Mouse (Mus musculus) MEL (cell line): Measurements from ENCODE around the gene Ints11. TPM values are rescaled to one million over a fixed set of nuclear protein-coding genes. Genes with fewer than 3 reads are reported as not detected.

Experiments used
- DNase-seq: peaks from one replicate; pipeline ENCODE4 v3.0.0; 2011; ENCODE audit warnings: low read depth, low spot score
- H3K27ac ChIP-seq: 2 replicates; pipeline ENCODE4 v1.5.1; 2012; ENCODE audit warnings: low read depth, mild to moderate bottlenecking, control low read depth, low read length, moderate library complexity; ENCODE audit not compliant: control insufficient read depth
- H3K27me3 ChIP-seq, 2 experiments: fragments of 150-350 bp in 1 of 2; sonication (generic) in 1 of 2; 2 replicates each; pipeline ENCODE4 v1.6.1; 2012; ENCODE audit warnings: low read length in 2 of 2, mild to moderate bottlenecking in 2 of 2, improper control_type of control experiment in 1 of 2, moderate library complexity in 1 of 2; ENCODE audit not compliant: insufficient read depth in 2 of 2, control insufficient read depth in 1 of 2
- H3K36me3 ChIP-seq, 2 experiments: 2 replicates each; pipeline ENCODE4 v1.6.1; 2012 to 2014; ENCODE audit warnings: low read length in 2 of 2, improper control_type of control experiment in 1 of 2, inconsistent platforms in 1 of 2, mild to moderate bottlenecking in 1 of 2; ENCODE audit not compliant: insufficient read depth in 2 of 2, control insufficient read depth in 1 of 2
- H3K4me1 ChIP-seq, 2 experiments: fragments of 150-350 bp in 1 of 2; sonication (generic) in 1 of 2; 2 replicates each; pipeline ENCODE4 v1.6.1; 2012; ENCODE audit warnings: low read length in 2 of 2, improper control_type of control experiment in 1 of 2, mild to moderate bottlenecking in 1 of 2; ENCODE audit not compliant: insufficient read depth in 2 of 2, control insufficient read depth in 1 of 2
- H3K4me3 ChIP-seq, 2 experiments: fragments of 150-350 bp in 1 of 2; sonication (generic) in 1 of 2; 2 replicates each; pipeline ENCODE4 v1.5.1; 2012; ENCODE audit warnings: low read depth in 2 of 2, low read length in 2 of 2, mild to moderate bottlenecking in 2 of 2, moderate library complexity in 2 of 2, control low read depth in 1 of 2, improper control_type of control experiment in 1 of 2; ENCODE audit not compliant: control insufficient read depth in 1 of 2, insufficient read depth in 1 of 2
- H3K79me2 ChIP-seq: 2 replicates; pipeline ENCODE4 v1.6.1; 2012; ENCODE audit warnings: mild to moderate bottlenecking, low read length, moderate library complexity; ENCODE audit not compliant: control insufficient read depth, poor library complexity, insufficient read depth
- H3K9ac ChIP-seq: 2 replicates; pipeline ENCODE4 v1.6.1; 2012; ENCODE audit warnings: low read depth, mild to moderate bottlenecking, control low read depth, low read length, moderate library complexity; ENCODE audit not compliant: control insufficient read depth, poor library complexity, severe bottlenecking
- H3K9me3 ChIP-seq: fragments of 150-350 bp; sonication (generic); replicated peaks from 2 replicates; pipeline ENCODE4 v1.6.1; 2012; ENCODE audit warnings: mild to moderate bottlenecking, low read length, improper control_type of control experiment, moderate library complexity; ENCODE audit not compliant: insufficient read depth
- CHD1 ChIP-seq: IDR thresholded peaks from 2 replicates; pipeline ENCODE4 v1.6.1; 2012; ENCODE audit warnings: low read depth, mild to moderate bottlenecking, inconsistent platforms, low read length, improper control_type of control experiment
- CHD2 ChIP-seq: IDR thresholded peaks from 2 replicates; pipeline ENCODE4 v1.6.1; 2011; ENCODE audit warnings: low read length, improper control_type of control experiment
- E2F4 ChIP-seq: IDR thresholded peaks from 2 replicates; pipeline ENCODE4 v1.6.1; 2011; ENCODE audit warnings: low read depth, low read length, improper control_type of control experiment, borderline replicate concordance
- ELF1 ChIP-seq: IDR thresholded peaks from 2 replicates; pipeline ENCODE4 v1.6.1; 2014; ENCODE audit warnings: low read depth, mild to moderate bottlenecking, inconsistent platforms, low read length, improper control_type of control experiment, moderate library complexity
- ETS1 ChIP-seq: IDR thresholded peaks from 2 replicates; pipeline ENCODE4 v1.6.1; 2012; ENCODE audit warnings: low read depth, mild to moderate bottlenecking, inconsistent platforms, low read length, improper control_type of control experiment, moderate library complexity
- HCFC1 ChIP-seq: IDR thresholded peaks from 2 replicates; pipeline ENCODE4 v1.6.1; 2012; ENCODE audit warnings: low read depth, mild to moderate bottlenecking, inconsistent platforms, low read length, improper control_type of control experiment, moderate library complexity
- MAFK ChIP-seq: IDR thresholded peaks from 2 replicates; pipeline ENCODE4 v1.6.1; 2011; ENCODE audit warnings: low read depth, mild to moderate bottlenecking, low read length, improper control_type of control experiment, borderline replicate concordance
- POLR2A ChIP-seq, 2 experiments: IDR thresholded peaks; 2 replicates each; pipeline ENCODE4 v1.6.1; 2011 to 2012; ENCODE audit warnings: low read length in 2 of 2, mild to moderate bottlenecking in 2 of 2, control low read depth in 1 of 2, improper control_type of control experiment in 1 of 2, low read depth in 1 of 2, moderate library complexity in 1 of 2; ENCODE audit not compliant: control insufficient read depth in 1 of 2, insufficient read depth in 1 of 2, poor library complexity in 1 of 2
- RAD21 ChIP-seq: IDR thresholded peaks from 2 replicates; pipeline ENCODE4 v1.6.1; 2011; ENCODE audit warnings: mild to moderate bottlenecking, low read depth, low read length, improper control_type of control experiment
- SIN3A ChIP-seq: IDR thresholded peaks from 2 replicates; pipeline ENCODE4 v1.6.1; 2012; ENCODE audit warnings: low read length, improper control_type of control experiment, inconsistent platforms
- SMC3 ChIP-seq: IDR thresholded peaks from 2 replicates; pipeline ENCODE4 v1.6.1; 2011; ENCODE audit warnings: low read depth, low read length, improper control_type of control experiment
- UBTF ChIP-seq: IDR thresholded peaks from 2 replicates; pipeline ENCODE4 v1.6.1; 2012; ENCODE audit warnings: low read depth, mild to moderate bottlenecking, inconsistent platforms, low read length, improper control_type of control experiment, moderate library complexity, borderline replicate concordance; ENCODE audit not compliant: insufficient read depth
- USF1 ChIP-seq: IDR thresholded peaks from 2 replicates; pipeline ENCODE4 v1.6.1; 2014; ENCODE audit warnings: low read depth, mild to moderate bottlenecking, inconsistent platforms, low read length, improper control_type of control experiment, moderate library complexity
- ZC3H11A ChIP-seq: IDR thresholded peaks from 2 replicates; pipeline ENCODE4 v1.6.1; 2012; ENCODE audit warnings: low read depth, mild to moderate bottlenecking, inconsistent platforms, low read length, improper control_type of control experiment
- ZMIZ1 ChIP-seq: IDR thresholded peaks from 2 replicates; pipeline ENCODE4 v1.6.1; 2012; ENCODE audit warnings: low read depth, mild to moderate bottlenecking, inconsistent platforms, low read length, improper control_type of control experiment, moderate library complexity
- ZNF384 ChIP-seq: IDR thresholded peaks from 2 replicates; pipeline ENCODE4 v1.6.1; 2012; ENCODE audit warnings: low read depth, mild to moderate bottlenecking, inconsistent platforms, low read length, improper control_type of control experiment
- polyA plus RNA-seq, 2 experiments: library from polyadenylated mRNA; stranded (reverse) in 1 of 2; unstranded in 1 of 2; fragments of >175 nt in 1 of 2; fragments of >200 nt in 1 of 2; gene quantifications; 2 replicates each; pipeline versions ENCODE4 v1.2.1 to v1.2.4; 2012; ENCODE audit warnings: low replicate concordance in 2 of 2, low read depth in 1 of 2; ENCODE audit not compliant: insufficient read length in 2 of 2, insufficient read depth in 1 of 2, missing spikeins in 1 of 2
- total RNA-seq: library from RNA; depleted of rRNA; stranded (reverse); fragments of 300-350 nt; gene quantifications from 2 replicates; pipeline ENCODE4 v1.2.3, GENCODE M21; 2012

The Ints11 gene
- total and polyA plus RNA-seq, 3 experiments: 78.9 to 96.8 TPM; not detected in 1

DNA sequence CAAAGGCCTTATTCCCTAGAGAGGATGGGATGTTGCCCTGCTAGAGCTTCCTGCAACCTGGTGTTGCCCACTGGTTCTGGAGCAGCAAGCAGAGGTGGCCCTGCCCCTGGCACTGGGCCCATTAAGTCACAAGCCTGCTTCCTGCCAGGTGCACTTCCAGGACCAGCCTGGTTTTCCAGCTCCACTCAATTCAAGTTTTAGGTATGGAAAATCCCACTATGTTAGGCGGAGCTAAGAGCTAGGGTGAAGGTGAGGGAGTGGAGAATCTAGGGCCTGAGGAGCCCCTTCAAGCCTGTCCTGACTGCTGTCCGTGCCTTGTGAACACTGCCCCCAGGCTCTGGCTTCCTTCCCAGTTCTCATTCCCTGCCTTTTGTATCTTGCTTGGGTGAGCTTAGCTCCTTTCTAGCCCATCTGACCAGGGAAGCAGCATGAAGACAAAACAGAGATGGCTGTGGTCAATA lies 17.4 kb upstream of the Ints11 start:
- Histone ChIP-seq H3K27me3 (no peaks in the 10 kb centered on the region), H3K4me1 (peaks cover 23 to 39% of the 10 kb centered on the region in 2 experiments), H3K9ac (no peak overlapping the region), H3K36me3 (peaks cover 4 to 17% of the 10 kb centered on the region in 2 experiments; a peak in 3 of 4 replicates), H3K4me3 (no peak overlapping the region), H3K27ac (no peak overlapping the region), H3K79me2 (peaks cover 47% of the 10 kb centered on the region), H3K9me3 (no peaks in the 10 kb centered on the region)
- TF ChIP-seq ELF1: no peak
- no peak for TF ChIP-seq CHD1
- no peak for TF ChIP-seq HCFC1
- no peak for TF ChIP-seq RAD21
- TF ChIP-seq ZC3H11A: no peak
- TF ChIP-seq CHD2: no peak
- TF ChIP-seq MAFK: no peak
- TF ChIP-seq ZNF384: no peak
- TF ChIP-seq ETS1: no peak
- TF ChIP-seq POLR2A (IDR thresholded peaks at IDR 0.05; ENCODE audit: control insufficient read depth in 1 of 2, insufficient read depth in 1 of 2, low read depth in 1 of 2, low read length in 2 of 2, poor library complexity in 1 of 2): no peak
- no peak for TF ChIP-seq SMC3
- TF ChIP-seq UBTF: no peak
- no peak for TF ChIP-seq E2F4
- no peak for TF ChIP-seq USF1
- TF ChIP-seq SIN3A: no peak
- DNase-seq: no peak

DNA sequence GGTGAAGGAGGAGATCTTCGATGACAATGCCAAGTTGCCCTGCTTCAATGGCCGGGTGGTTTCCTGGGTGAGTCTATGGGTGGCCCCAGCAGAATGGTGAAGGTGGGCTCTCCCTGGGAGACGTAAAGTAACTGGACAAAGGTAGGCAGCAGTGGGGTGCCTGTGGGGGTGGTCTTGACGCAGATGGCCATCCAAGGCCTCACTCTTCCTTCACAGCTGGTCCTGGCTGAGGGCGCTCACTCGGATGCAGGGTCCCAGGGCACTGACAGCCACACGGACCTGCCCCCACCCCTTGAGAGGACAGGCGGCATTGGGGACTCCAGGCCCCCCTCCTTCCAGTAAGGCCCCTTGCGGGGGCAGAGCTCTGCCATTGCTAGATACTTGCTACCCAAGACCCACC lies 15.9 kb upstream of the Ints11 start:
- H3K9ac ChIP-seq: no peak overlapping the region
- H3K27ac ChIP-seq: no peak overlapping the region
- H3K79me2 ChIP-seq: peaks cover 36% of the 10 kb centered on the region
- TF ChIP-seq MAFK (no peak), E2F4 (no peak), SIN3A (no peak), ZMIZ1 (no peak)
- peaks cover 23 to 38% of the 10 kb centered on the region in 2 experiments for H3K4me1 ChIP-seq
- H3K36me3 ChIP-seq: peaks cover 4 to 17% of the 10 kb centered on the region in 2 experiments; a peak in 3 of 4 replicates
- no peaks in the 10 kb centered on the region for H3K9me3 ChIP-seq
- DNase-seq: no peak
- no peaks in the 10 kb centered on the region for H3K27me3 ChIP-seq
- no peak overlapping the region for H3K4me3 ChIP-seq
